Mouse (Mus musculus) hindbrain, embryonic 16.5 days (tissue): ENCODE measurements around the gene Nudt22. TPM values are rescaled to one million over a fixed set of nuclear protein-coding genes. Genes with fewer than 3 reads are reported as not detected.
A peak's percentile ranks its signal among the peaks of the same experiment; 100 is the strongest.

Experiments
- ATAC-seq: fragments of 200-750 bp; cut with Nextera tagmentation; 2 replicates; pipeline ENCODE4 v1.8.0; 2017; ENCODE audit warnings: moderate TSS enrichment, moderate library complexity
- H3K27ac ChIP-seq: fragments of 300-500 bp; sonication (generic); 2 replicates; pipeline ENCODE4 v1.5.1; 2014; ENCODE audit warnings: low read depth, mild to moderate bottlenecking, control low read depth, low read length, moderate library complexity
- H3K27me3 ChIP-seq: fragments of 300-500 bp; sonication (generic); replicated peaks from 2 replicates; pipeline ENCODE4 v1.6.1; 2014; ENCODE audit warnings: low read length; ENCODE audit not compliant: control insufficient read depth, insufficient read depth
- H3K36me3 ChIP-seq: fragments of 300-500 bp; sonication (generic); 2 replicates; pipeline ENCODE4 v1.6.1; 2014; ENCODE audit warnings: mild to moderate bottlenecking, low read length, moderate library complexity, mixed read lengths; ENCODE audit not compliant: control insufficient read depth, insufficient read depth
- H3K4me1 ChIP-seq: fragments of 300-500 bp; sonication (generic); 2 replicates; pipeline ENCODE4 v1.6.1; 2014; ENCODE audit warnings: low read depth, low read length; ENCODE audit not compliant: control insufficient read depth, insufficient read depth
- H3K4me2 ChIP-seq: fragments of 300-500 bp; sonication (generic); 2 replicates; pipeline ENCODE4 v1.6.1; 2014; ENCODE audit warnings: mild to moderate bottlenecking, low read length, control low read depth, moderate library complexity
- H3K4me3 ChIP-seq: fragments of 300-500 bp; sonication (generic); 2 replicates; pipeline ENCODE4 v1.5.1; 2014; ENCODE audit warnings: mild to moderate bottlenecking, low read length, control low read depth, moderate library complexity
- H3K9ac ChIP-seq: fragments of 300-500 bp; sonication (generic); 2 replicates; pipeline ENCODE4 v1.6.1; 2014; ENCODE audit warnings: low read depth, mild to moderate bottlenecking, control low read depth, low read length, moderate library complexity
- H3K9me3 ChIP-seq: fragments of 300-500 bp; sonication (generic); 2 replicates; pipeline ENCODE4 v1.6.1; 2014; ENCODE audit warnings: mild to moderate bottlenecking, low read length, moderate library complexity; ENCODE audit not compliant: control insufficient read depth
- WGBS: fragments of 180-500 bp; shearing (Covaris S2); extraction: QIAGEN DNeasy Blood & Tissue Kit; methylation state at CpG from one replicate; pipeline ENCODE4 v1.1.7; 2014; 5-methylcytosine and 5-hydroxymethylcytosine counted together
- polyA plus RNA-seq: library from polyadenylated mRNA; unstranded; fragments of >200 nt; fragmentation: Nextera tagmentation; extraction: Ambion mirVana; gene quantifications from 2 replicates; pipeline ENCODE4 v1.2.1, GENCODE M21; 2015

Nudt22 gene
- polyA plus RNA-seq, result 20.6 and 21.8 TPM in 2 replicates

- Histone ChIP-seq H3K27ac (peak within 1 kb of the TSS; percentile 71), H3K9me3 (no peaks in the 10 kb centered on the region), H3K4me3 (peak within 1 kb of the TSS; percentile 69), H3K9ac (peak within 1 kb of the TSS; percentile 83), H3K4me1 (peaks cover 35% of the 10 kb centered on the region), H3K27me3 (no peaks in the 10 kb centered on the region), H3K4me2 (peak within 1 kb of the TSS; percentile 75), H3K36me3 (peaks cover 16% of the 10 kb centered on the region)
- WGBS, result under 1% methylated on average over 24 of the region's 24 CpGs
- ATAC-seq, result peak; percentile 81
Observed at GRCm38 (mm10) chr19:6996006-6996405, at the start of gene Nudt22, which contains the start of gene Trpt1. Gene Nudt22, minus strand, starts transcription at chr19:6996117. Gene Trpt1, plus strand, starts transcription at chr19:6996131.

DNA sequence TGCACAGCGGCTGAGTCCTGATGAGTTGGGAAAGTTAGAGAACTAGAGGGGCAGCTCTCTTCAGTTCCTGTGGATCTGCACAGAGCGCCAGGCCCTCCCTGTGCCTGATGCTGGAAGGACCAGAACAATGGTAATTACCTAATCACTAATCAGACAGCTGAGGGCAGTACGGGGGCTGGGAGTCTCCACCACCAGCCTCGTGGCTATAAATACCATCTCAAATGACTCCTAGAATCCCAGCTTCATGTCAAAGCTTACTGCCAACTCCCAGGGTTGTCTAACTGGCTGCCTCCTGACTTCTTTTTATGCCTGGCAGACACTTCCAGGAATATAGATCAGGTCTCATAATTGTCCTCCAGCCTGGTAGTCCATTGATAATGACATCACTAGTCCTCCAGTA, 48.8 kb upstream of the Nudt22 start:
- H3K27ac ChIP-seq, result no peak overlapping the region
- ATAC-seq, result no peak
- H3K4me1 ChIP-seq, result peaks cover 5% of the 10 kb centered on the region
- no peaks in the 10 kb centered on the region for H3K36me3 ChIP-seq
- no peaks in the 10 kb centered on the region for H3K9me3 ChIP-seq
- H3K4me3 ChIP-seq, result no peak overlapping the region
- H3K27me3 ChIP-seq, result no peaks in the 10 kb centered on the region
- H3K9ac ChIP-seq, result no peak overlapping the region
- H3K4me2 ChIP-seq, result no peak overlapping the region
- WGBS, result 35% methylated on average over 4 of the region's 4 CpGs

DNA sequence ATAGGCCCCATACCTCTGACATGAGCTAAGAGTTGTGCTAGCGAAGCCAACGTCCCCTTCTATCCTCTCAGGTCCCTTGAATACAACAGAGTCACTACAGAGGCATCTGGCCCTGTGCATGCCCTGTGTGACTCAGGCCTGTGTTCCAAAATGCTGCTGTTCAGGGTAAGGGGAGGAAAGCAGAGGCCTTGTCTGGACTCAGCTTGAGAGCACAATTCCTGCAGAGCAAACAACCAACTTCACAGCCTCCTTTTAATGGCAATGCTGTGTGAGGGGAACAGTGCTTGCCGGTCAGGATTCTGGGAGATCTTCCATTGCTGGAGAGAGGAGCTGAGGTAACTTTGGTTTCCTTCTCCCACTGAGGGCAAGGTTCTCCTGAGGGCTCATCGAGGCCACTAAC, 48.4 kb upstream of the Nudt22 start:
- Histone ChIP-seq H3K9me3 (no peaks in the 10 kb centered on the region), H3K9ac (no peak overlapping the region), H3K27ac (no peak overlapping the region), H3K4me1 (peaks cover 5% of the 10 kb centered on the region), H3K4me3 (no peak overlapping the region), H3K27me3 (no peaks in the 10 kb centered on the region), H3K36me3 (no peaks in the 10 kb centered on the region), H3K4me2 (no peak overlapping the region)
- ATAC-seq, result no peak
- 63% methylated on average over 4 of the region's 4 CpGs for WGBS

- H3K9ac ChIP-seq, result no peak overlapping the region
- no peaks in the 10 kb centered on the region for H3K27me3 ChIP-seq
- H3K27ac ChIP-seq, result peak overlapping the region; percentile 87
- H3K4me1 ChIP-seq, result peaks cover 22% of the 10 kb centered on the region
- H3K4me3 ChIP-seq, result peak overlapping the region; percentile 47; the same call in 1 of the 2 replicates
- no peak for ATAC-seq
- 89% methylated on average over 2 of the region's 2 CpGs for WGBS
- no peaks in the 10 kb centered on the region for H3K36me3 ChIP-seq
- H3K9me3 ChIP-seq, result no peaks in the 10 kb centered on the region
- no peak overlapping the region for H3K4me2 ChIP-seq
Observed at GRCm38 (mm10) chr19:7041171-7041570, 45.3 kb upstream of the Nudt22 start.

DNA sequence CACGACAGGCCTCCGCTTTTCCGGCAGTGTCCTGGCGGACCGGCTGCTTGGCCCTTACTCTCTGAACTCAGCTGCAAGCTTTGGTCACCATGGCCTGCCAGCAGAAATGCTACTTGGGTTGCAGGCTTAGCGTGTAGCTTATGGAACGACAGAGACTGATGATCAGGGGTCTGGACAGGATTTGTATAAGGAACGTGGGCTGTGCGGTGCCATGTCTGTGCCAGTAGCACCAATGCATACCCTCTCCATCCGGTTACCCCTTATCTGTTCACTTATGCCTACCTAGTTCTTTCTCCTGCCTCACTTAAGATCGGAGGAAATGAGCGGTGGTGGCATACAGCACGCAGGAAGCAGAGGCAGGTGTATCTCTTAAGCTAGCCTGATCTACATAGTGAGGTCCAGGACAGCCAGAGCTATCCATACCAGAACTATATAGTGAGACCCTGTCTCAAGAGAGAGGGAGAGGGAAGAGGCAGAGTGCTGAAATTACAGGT, 44.8 kb upstream of the Nudt22 start:
- H3K9me3 ChIP-seq, result no peaks in the 10 kb centered on the region
- WGBS, result 24% methylated on average over 13 of the region's 13 CpGs
- peak overlapping the region; percentile 47 for H3K4me3 ChIP-seq
- H3K9ac ChIP-seq, result peak overlapping the region; percentile 72
- no peaks in the 10 kb centered on the region for H3K36me3 ChIP-seq
- no peaks in the 10 kb centered on the region for H3K27me3 ChIP-seq
- peak overlapping the region; percentile 72 for H3K4me2 ChIP-seq
- ATAC-seq, result no peak
- peak overlapping the region; percentile 87 for H3K27ac ChIP-seq
- H3K4me1 ChIP-seq, result peaks cover 22% of the 10 kb centered on the region

GRCm38 (mm10) chr19:7039841-7040636, 44.1 kb upstream of the Nudt22 start, which contains the start of gene Stip1:
Gene Stip1, minus strand, starts transcription at chr19:7039967.
- Histone ChIP-seq H3K36me3 (no peaks in the 10 kb centered on the region), H3K4me2 (peak within 1 kb of the TSS; percentile 72), H3K4me3 (peak within 1 kb of the TSS; percentile 77), H3K27me3 (no peaks in the 10 kb centered on the region), H3K9me3 (no peaks in the 10 kb centered on the region), H3K27ac (peak within 1 kb of the TSS; percentile 87), H3K9ac (peak within 1 kb of the TSS; percentile 93), H3K4me1 (peaks cover 22% of the 10 kb centered on the region)
- 1% methylated on average over 49 of the region's 49 CpGs for WGBS
- ATAC-seq, result peak; percentile 99

GRCm38 (mm10) chr19:7039088-7039720, 43.3 kb upstream of the Nudt22 start:
- H3K27me3 ChIP-seq, result no peaks in the 10 kb centered on the region
- peak overlapping the region; percentile 93 for H3K9ac ChIP-seq
- no peaks in the 10 kb centered on the region for H3K36me3 ChIP-seq
- 2% methylated on average over 29 of the region's 35 CpGs for WGBS
- peaks cover 22% of the 10 kb centered on the region for H3K4me1 ChIP-seq
- no peaks in the 10 kb centered on the region for H3K9me3 ChIP-seq
- peak overlapping the region; percentile 77 for H3K4me3 ChIP-seq
- H3K27ac ChIP-seq, result peak overlapping the region; percentile 81
- peak; percentile 3; the same call in 1 of the 2 replicates for ATAC-seq
- H3K4me2 ChIP-seq, result peak overlapping the region; percentile 65

DNA sequence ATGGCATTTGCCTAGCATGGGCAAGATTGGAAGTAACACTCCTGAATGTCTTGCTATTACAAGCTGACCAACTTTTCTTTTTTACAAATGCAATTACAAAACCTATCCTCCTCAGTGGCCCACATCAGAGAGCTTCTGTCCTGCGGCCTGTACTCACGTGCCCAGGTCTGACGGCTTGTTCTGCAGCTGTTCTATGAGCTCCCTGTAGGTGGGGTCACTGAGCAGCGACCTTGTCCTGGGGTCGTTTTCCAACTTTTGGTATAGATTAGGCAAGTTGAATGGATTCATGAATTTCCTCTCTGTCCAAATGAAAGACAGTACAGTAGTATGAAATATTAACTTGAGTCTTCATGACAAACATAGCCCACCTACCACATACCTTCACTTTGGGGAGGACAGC, 38.1 kb upstream of the Nudt22 start:
- WGBS, result 91% methylated on average over 5 of the region's 5 CpGs
- Histone ChIP-seq H3K4me1 (peaks cover 16% of the 10 kb centered on the region), H3K4me2 (no peak overlapping the region), H3K36me3 (peaks cover 38% of the 10 kb centered on the region), H3K27me3 (no peaks in the 10 kb centered on the region), H3K9ac (no peak overlapping the region), H3K27ac (no peak overlapping the region), H3K9me3 (no peaks in the 10 kb centered on the region), H3K4me3 (no peak overlapping the region)
- no peak for ATAC-seq

GRCm38 (mm10) chr19:7029531-7029930, 33.6 kb upstream of the Nudt22 start:
- H3K4me3 ChIP-seq, result no peak overlapping the region
- no peaks in the 10 kb centered on the region for H3K4me1 ChIP-seq
- H3K36me3 ChIP-seq, result peaks cover 62% of the 10 kb centered on the region
- H3K27me3 ChIP-seq, result no peaks in the 10 kb centered on the region
- H3K9ac ChIP-seq, result no peak overlapping the region
- H3K4me2 ChIP-seq, result no peak overlapping the region
- H3K9me3 ChIP-seq, result no peaks in the 10 kb centered on the region
- WGBS, result 95% methylated on average over 5 of the region's 5 CpGs
- ATAC-seq, result no peak
- no peak overlapping the region for H3K27ac ChIP-seq
